Mouse (Mus musculus) hindbrain, embryonic 14.5 days (tissue): ENCODE results near the gene Tex264. TPM values are rescaled to one million over a fixed set of nuclear protein-coding genes. Genes with fewer than 3 reads are reported as not detected.

Experiments
- ATAC-seq: fragments of 200-750 bp; cut with Nextera tagmentation; 2 replicates; pipeline ENCODE4 v1.8.0; 2017; ENCODE audit warnings: moderate number of reproducible peaks, mild to moderate bottlenecking, moderate TSS enrichment, moderate library complexity; ENCODE audit not compliant: low FRiP score
- DNase-seq: peaks from one replicate; pipeline ENCODE4 v3.0.0-alpha.2; 2015; ENCODE audit warnings: low spot score
- H3K27ac ChIP-seq: fragments of 300-500 bp; sonication (generic); 2 replicates; pipeline ENCODE4 v1.5.1; 2014; ENCODE audit warnings: mild to moderate bottlenecking, moderate library complexity
- H3K27me3 ChIP-seq: fragments of 300-500 bp; sonication (generic); 2 replicates; pipeline ENCODE4 v1.6.1; 2014; ENCODE audit warnings: mild to moderate bottlenecking, low read length, mixed read lengths; ENCODE audit not compliant: control insufficient read depth, insufficient read depth
- H3K36me3 ChIP-seq: fragments of 300-500 bp; sonication (generic); replicated peaks from 2 replicates; pipeline ENCODE4 v1.6.1; 2014; ENCODE audit not compliant: control insufficient read depth, insufficient read depth
- H3K4me1 ChIP-seq: fragments of 300-500 bp; sonication (generic); replicated peaks from 2 replicates; pipeline ENCODE4 v1.6.1; 2014; ENCODE audit warnings: antibody characterized with exemption, low read length, mixed read lengths; ENCODE audit not compliant: control insufficient read depth, insufficient read depth
- H3K4me2 ChIP-seq: fragments of 300-500 bp; sonication (generic); replicated peaks from 2 replicates; pipeline ENCODE4 v1.6.1; 2014; ENCODE audit warnings: mild to moderate bottlenecking, moderate library complexity
- H3K4me3 ChIP-seq: fragments of 300-500 bp; sonication (generic); replicated peaks from 2 replicates; pipeline ENCODE4 v1.5.1; 2014; ENCODE audit warnings: mild to moderate bottlenecking, low read length
- H3K9ac ChIP-seq: fragments of 300-500 bp; sonication (generic); 2 replicates; pipeline ENCODE4 v1.6.1; 2014
- H3K9me3 ChIP-seq: fragments of 300-500 bp; sonication (generic); 2 replicates; pipeline ENCODE4 v1.6.1; 2016; ENCODE audit warnings: low read length; ENCODE audit not compliant: control insufficient read depth
- WGBS: fragments of 180-500 bp; shearing (Covaris S2); extraction: QIAGEN DNeasy Blood & Tissue Kit; methylation state at CpG from one replicate; pipeline ENCODE4 v1.1.7; 2014; 5-methylcytosine and 5-hydroxymethylcytosine counted together
- polyA plus RNA-seq: library from polyadenylated mRNA; unstranded; fragments of >200 nt; fragmentation: Nextera tagmentation; extraction: Ambion mirVana; gene quantifications from 2 replicates; pipeline ENCODE4 v1.2.1, GENCODE M21; 2014

Gene Tex264
- polyA plus RNA-seq, 1 experiment from 2014 or later: 65.7 TPM

DNA sequence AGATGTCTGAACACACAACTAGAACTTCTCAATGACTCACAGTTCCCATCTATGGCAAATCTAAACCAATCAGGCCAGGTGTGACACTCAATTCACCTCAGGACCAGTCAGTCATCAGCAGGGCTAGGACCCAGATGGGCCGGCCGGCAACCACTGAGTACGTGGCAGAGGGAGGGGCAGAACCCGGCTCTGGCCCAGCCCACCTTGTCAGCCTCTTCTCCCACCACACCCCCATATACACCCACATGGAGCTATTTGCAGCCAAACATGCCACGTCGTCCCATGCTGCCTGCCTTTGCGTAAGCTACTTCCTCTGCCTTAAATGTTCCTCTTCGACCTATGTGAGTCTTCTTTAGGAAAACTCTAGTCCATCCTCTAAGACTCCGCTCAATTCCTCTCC is 9.8 kb downstream of the Tex264 start:
- WGBS: 79% methylated on average over 9 of the region's 9 CpGs
- no peak for DNase-seq
- Histone ChIP-seq H3K27ac (no peak overlapping the region), H3K9me3 (no peaks in the 10 kb centered on the region), H3K4me2 (no peak overlapping the region), H3K4me3 (no peak overlapping the region), H3K9ac (no peak overlapping the region), H3K27me3 (no peaks in the 10 kb centered on the region), H3K36me3 (peaks cover 57% of the 10 kb centered on the region), H3K4me1 (no peaks in the 10 kb centered on the region)
- ATAC-seq: no peak; the same call in 1 of the 2 replicates

DNA sequence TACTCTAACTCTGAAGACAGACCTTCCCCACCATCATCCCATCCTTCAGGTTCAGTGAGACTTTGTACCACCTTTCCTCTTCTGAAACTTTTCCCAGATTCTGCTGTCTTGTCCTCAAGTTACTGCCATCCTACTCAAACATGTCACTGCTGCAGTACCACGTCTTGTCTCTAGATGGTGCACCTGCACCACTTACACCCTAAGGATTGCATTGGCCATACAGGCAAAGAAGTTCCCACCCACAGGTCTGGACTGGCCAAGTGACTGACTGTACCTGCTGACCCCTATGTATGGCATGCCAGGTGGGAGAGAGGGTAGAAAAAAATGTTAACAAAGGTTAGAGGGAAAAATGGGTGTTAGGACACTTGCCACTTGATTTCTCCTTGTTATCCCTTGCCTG is 10.2 kb downstream of the Tex264 start:
- 0% methylated on average over 1 of the region's 1 CpGs for WGBS
- Histone ChIP-seq H3K27me3 (no peaks in the 10 kb centered on the region), H3K4me3 (no peak overlapping the region), H3K4me2 (no peak overlapping the region), H3K4me1 (no peaks in the 10 kb centered on the region), H3K27ac (no peak overlapping the region), H3K9me3 (no peaks in the 10 kb centered on the region), H3K36me3 (peaks cover 57% of the 10 kb centered on the region), H3K9ac (no peak overlapping the region)
- ATAC-seq (peak; percentile 69; the same call in 1 of the 2 replicates), DNase-seq (peak; percentile 88)

DNA sequence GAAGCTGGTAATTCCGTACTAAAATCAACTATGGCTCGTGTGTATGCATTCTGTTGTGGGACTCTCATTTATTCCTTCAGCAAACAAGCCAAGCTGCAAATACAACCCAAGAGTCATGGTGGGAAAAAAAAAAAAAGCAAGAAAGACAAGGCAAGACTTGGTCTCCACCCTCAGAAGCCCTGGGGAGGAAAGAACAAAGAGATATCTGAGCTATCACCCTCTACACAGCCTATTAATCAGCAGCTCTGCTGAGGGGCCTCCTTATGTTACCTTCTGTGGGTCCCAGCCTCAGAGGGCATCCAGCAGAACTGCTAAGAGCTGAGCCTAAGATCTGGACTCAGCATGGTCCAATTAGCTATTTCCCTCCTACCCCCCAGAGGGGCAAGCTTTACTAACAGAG is 11.9 kb downstream of the Tex264 start:
- H3K27ac ChIP-seq: no peak overlapping the region
- no peaks in the 10 kb centered on the region for H3K27me3 ChIP-seq
- H3K36me3 ChIP-seq: peaks cover 53% of the 10 kb centered on the region
- no peak for DNase-seq
- ATAC-seq: no peak
- no peak overlapping the region for H3K9ac ChIP-seq
- no peak overlapping the region for H3K4me2 ChIP-seq
- H3K4me1 ChIP-seq: no peaks in the 10 kb centered on the region
- WGBS: 97% methylated on average over 2 of the region's 2 CpGs
- no peaks in the 10 kb centered on the region for H3K9me3 ChIP-seq
- no peak overlapping the region for H3K4me3 ChIP-seq

DNA sequence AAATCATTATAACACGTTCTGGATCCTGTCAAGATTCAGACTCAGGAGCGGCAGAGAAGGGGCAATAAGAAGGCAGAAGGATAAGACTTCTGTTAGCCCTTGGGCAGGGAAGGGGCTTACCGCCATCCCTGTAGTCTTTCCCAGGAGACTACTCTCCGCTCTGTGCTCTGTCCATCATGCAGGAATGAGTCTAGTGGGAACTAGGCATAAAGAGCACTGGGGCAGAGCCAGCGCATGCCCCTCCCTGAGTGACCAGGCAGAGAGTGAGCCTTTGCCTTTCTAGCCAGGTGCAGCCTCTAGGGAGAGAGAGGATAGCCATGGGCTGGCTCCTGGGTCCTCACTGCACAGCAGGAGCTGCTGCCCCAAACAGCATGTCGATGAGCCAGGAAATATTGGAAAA is 20.9 kb downstream of the Tex264 start:
- no peak overlapping the region for H3K9ac ChIP-seq
- no peaks in the 10 kb centered on the region for H3K9me3 ChIP-seq
- peaks cover 43% of the 10 kb centered on the region for H3K36me3 ChIP-seq
- WGBS: 48% methylated on average over 6 of the region's 6 CpGs
- H3K4me2 ChIP-seq: peak overlapping the region; percentile 19; the same call in 1 of the 2 replicates
- ATAC-seq (0 out of 2 replicates have a peak, but pooled peaks have one; percentile 35), DNase-seq (no peak)
- no peak overlapping the region for H3K4me3 ChIP-seq
- H3K27ac ChIP-seq: peak overlapping the region; percentile 82
- H3K27me3 ChIP-seq: no peaks in the 10 kb centered on the region
- peaks cover 15% of the 10 kb centered on the region for H3K4me1 ChIP-seq

DNA sequence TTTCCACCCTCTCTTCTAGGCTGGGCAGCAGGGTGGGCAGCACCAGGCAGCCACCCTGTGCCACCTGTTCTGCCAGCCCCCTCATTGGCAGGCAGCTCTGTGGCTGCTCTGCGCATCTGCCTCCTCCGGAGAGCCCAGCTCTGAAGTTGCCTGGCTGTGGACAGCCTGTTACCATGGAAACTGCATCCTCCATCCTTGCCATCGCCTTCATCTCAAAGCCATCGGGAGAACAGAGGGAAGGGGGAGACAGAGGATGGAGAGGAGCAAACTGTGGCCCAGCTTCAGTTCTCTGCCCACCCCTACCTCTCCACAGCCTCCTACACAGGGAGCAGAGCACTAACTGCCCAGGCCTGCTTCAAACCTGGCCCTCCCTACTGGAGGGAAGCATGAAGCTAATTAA is 21.3 kb downstream of the Tex264 start:
- H3K36me3 ChIP-seq: peaks cover 45% of the 10 kb centered on the region
- WGBS: 33% methylated on average over 4 of the region's 4 CpGs
- H3K27me3 ChIP-seq: no peaks in the 10 kb centered on the region
- H3K4me3 ChIP-seq: no peak overlapping the region
- H3K4me2 ChIP-seq: peak overlapping the region; percentile 19; the same call in 1 of the 2 replicates
- H3K9me3 ChIP-seq: no peaks in the 10 kb centered on the region
- H3K27ac ChIP-seq: peak overlapping the region; percentile 82
- DNase-seq: peak; percentile 61
- peak; percentile 82 for ATAC-seq
- peaks cover 15% of the 10 kb centered on the region for H3K4me1 ChIP-seq
- no peak overlapping the region for H3K9ac ChIP-seq

DNA sequence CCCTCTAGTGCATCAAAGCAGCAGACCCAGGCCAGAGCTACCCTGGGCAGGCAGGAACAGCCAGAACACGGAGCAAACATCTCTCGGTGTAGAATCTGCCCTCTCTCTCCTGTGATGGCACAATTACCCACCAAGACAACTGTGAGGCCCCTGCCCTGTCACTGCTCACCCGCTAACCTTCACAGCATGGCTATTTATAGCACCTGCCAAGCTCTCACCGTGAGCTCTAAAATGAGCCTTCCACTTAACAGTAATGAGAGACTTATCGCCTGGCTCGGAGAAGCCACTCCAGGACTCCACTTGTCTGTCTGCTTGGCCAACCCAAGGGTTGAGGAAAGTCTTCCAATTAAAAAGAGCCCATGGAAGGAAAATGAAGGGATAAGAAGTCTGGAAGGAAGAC is 22.5 kb downstream of the Tex264 start:
- Histone ChIP-seq H3K4me3 (no peak overlapping the region), H3K36me3 (peaks cover 48% of the 10 kb centered on the region), H3K9ac (no peak overlapping the region), H3K27ac (no peak overlapping the region), H3K9me3 (no peaks in the 10 kb centered on the region), H3K27me3 (no peaks in the 10 kb centered on the region), H3K4me1 (peaks cover 15% of the 10 kb centered on the region), H3K4me2 (no peak overlapping the region)
- no peak for ATAC-seq
- DNase-seq: no peak
- 83% methylated on average over 6 of the region's 6 CpGs for WGBS

DNA sequence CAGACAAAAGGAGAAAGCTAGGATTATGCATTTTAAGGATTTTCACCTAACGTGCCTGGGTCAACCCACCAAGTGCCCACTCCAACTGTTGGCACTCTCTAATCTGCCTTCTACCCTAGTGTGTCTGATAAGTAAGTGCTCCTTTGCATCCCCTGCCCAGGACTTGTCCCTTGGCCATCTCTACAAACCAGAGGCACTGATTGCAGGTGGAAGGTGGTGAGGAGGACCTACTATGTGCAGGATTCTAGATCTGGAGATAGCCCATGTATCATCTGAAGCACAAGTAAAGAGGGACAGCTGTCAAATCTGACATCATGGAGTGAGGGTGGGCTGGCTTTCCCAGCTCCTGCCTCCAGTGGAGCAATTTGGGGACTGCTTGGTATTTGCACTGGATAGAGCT is 25.8 kb downstream of the Tex264 start:
- H3K36me3 ChIP-seq: peaks cover 43% of the 10 kb centered on the region
- H3K9ac ChIP-seq: no peak overlapping the region
- peaks cover 17% of the 10 kb centered on the region for H3K4me1 ChIP-seq
- H3K27ac ChIP-seq: no peak overlapping the region
- H3K27me3 ChIP-seq: no peaks in the 10 kb centered on the region
- H3K9me3 ChIP-seq: no peaks in the 10 kb centered on the region
- WGBS: 62% methylated on average over 1 of the region's 1 CpGs
- no peak for DNase-seq
- H3K4me3 ChIP-seq: no peak overlapping the region
- no peak overlapping the region for H3K4me2 ChIP-seq
- ATAC-seq: no peak

DNA sequence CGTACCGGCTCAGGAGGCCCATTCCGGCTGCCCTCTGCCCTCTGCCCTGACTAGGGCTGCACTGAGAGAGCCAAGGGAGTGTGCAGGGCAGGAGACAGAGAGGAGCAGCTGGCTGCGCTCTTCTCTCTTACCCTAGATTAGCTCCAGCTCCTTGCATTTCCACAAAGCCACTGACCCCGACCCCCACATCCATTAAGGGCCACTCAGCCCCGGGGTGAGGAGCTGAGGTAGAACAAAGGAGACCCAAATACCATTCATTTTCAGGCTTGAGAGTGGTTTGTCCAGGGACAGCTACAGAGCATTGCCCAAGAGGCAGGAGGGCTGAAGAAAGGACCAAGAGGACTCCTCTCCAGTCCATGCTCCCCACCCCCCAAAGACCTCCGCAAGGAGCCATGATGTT is 26.3 kb downstream of the Tex264 start:
- H3K4me3 ChIP-seq: no peak overlapping the region
- H3K9ac ChIP-seq: no peak overlapping the region
- H3K9me3 ChIP-seq: no peaks in the 10 kb centered on the region
- H3K4me1 ChIP-seq: peaks cover 12% of the 10 kb centered on the region
- no peak overlapping the region for H3K27ac ChIP-seq
- 20% methylated on average over 7 of the region's 7 CpGs for WGBS
- DNase-seq (no peak), ATAC-seq (no peak)
- H3K27me3 ChIP-seq: no peaks in the 10 kb centered on the region
- peaks cover 43% of the 10 kb centered on the region for H3K36me3 ChIP-seq
- H3K4me2 ChIP-seq: no peak overlapping the region

DNA sequence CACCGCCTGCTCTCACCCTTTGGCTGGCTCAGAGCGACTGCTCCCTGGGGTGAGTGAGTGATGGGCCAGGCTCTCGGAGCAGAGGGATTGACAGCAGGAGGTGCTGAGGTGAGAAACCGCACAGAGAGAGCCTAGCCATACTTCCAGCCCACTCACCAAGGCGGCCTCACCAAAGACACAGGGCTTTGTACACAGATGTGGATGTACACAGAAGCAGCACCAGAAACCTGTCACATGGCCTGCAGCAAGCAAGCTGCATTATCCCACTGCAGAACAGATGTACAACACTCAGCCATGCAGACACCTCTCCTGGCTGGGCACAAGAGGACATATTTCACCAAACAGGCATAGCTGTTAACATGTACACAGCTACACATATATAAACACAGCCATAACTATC is 28.1 kb downstream of the Tex264 start:
- H3K27me3 ChIP-seq: no peaks in the 10 kb centered on the region
- 29% methylated on average over 5 of the region's 5 CpGs for WGBS
- H3K27ac ChIP-seq: no peak overlapping the region
- H3K9ac ChIP-seq: no peak overlapping the region
- ATAC-seq: no peak
- H3K36me3 ChIP-seq: peaks cover 41% of the 10 kb centered on the region
- H3K9me3 ChIP-seq: no peaks in the 10 kb centered on the region
- DNase-seq: no peak
- no peak overlapping the region for H3K4me3 ChIP-seq
- no peak overlapping the region for H3K4me2 ChIP-seq
- H3K4me1 ChIP-seq: peaks cover 7% of the 10 kb centered on the region

DNA sequence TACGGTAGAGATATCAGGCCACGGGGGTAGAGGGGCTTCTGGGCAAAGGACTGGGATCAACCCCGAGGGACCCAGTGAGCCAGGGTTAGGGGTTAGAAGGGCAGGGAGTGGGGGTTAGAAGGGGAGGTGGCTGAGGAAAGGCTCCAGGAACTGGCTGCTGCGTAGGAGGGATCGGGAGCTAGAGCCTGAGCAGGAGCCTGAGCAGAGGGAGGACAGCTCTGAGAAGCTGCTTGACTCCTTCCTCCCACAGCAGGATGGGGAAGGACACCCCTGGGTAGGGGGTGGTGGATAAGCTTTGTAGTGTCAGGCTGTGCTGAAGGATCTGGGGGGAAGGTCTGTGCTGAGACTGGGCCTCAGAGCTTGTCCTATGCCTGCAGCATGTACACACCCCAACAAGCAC is 28.9 kb downstream of the Tex264 start:
- peak overlapping the region; percentile 72; the same call in 1 of the 2 replicates for H3K9ac ChIP-seq
- no peaks in the 10 kb centered on the region for H3K27me3 ChIP-seq
- peaks cover 33% of the 10 kb centered on the region for H3K36me3 ChIP-seq
- ATAC-seq (no peak), DNase-seq (no peak)
- peaks cover 7% of the 10 kb centered on the region for H3K4me1 ChIP-seq
- WGBS: 30% methylated on average over 5 of the region's 5 CpGs
- no peak overlapping the region for H3K27ac ChIP-seq
- peak overlapping the region; percentile 86 for H3K4me2 ChIP-seq
- H3K4me3 ChIP-seq: 0 out of 2 replicates have a peak overlapping the region, but pooled peaks have one; percentile 58
- H3K9me3 ChIP-seq: no peaks in the 10 kb centered on the region
